Mouse (Mus musculus) adrenal gland, adult (tissue): ENCODE measurements at regions not wholly inside any gene's neighbourhood (a gene's known extent, or its start where the extent isn't known, plus 50 kb on each side); places are given as distances from the start of the nearest gene placed in this dataset.

Experiments used
- DNase-seq, 2 experiments: peaks; one replicate each; pipeline ENCODE4 v3.0.0; 2022 to 2023; ENCODE audit warnings: low spot score in 1 of 2; ENCODE audit not compliant: inconsistent age in 2 of 2

- no peak for DNase-seq
Measured at GRCm38 (mm10) chr13:119118382-119118781, 310.0 kb upstream of the Paip1 start.

GRCm38 (mm10) chr13:119140436-119140835 lies 288.0 kb upstream of the Paip1 start:
- no peak for DNase-seq

- peak in 1 of 2 experiments; percentile 16 for DNase-seq
Measured at GRCm38 (mm10) chr13:119143351-119143750, 285.1 kb upstream of the Paip1 start.

GRCm38 (mm10) chr13:119145713-119146112 lies 282.7 kb upstream of the Paip1 start:
- no peak for DNase-seq

- DNase-seq, result no peak
Measured at GRCm38 (mm10) chr13:119147701-119148100, 280.7 kb upstream of the Paip1 start.

GRCm38 (mm10) chr13:119149141-119149540 lies 279.3 kb upstream of the Paip1 start:
- DNase-seq, result no peak

- no peak for DNase-seq
Measured at GRCm38 (mm10) chr13:119150847-119151548, 277.4 kb upstream of the Paip1 start.

- DNase-seq, result no peak
Measured at GRCm38 (mm10) chr13:119177753-119178152, 250.6 kb upstream of the Paip1 start.

GRCm38 (mm10) chr13:119178212-119178611 lies 250.2 kb upstream of the Paip1 start:
- DNase-seq, result no peak

- DNase-seq, result no peak
Measured at GRCm38 (mm10) chr13:119179157-119179920, 249.1 kb upstream of the Paip1 start.

GRCm38 (mm10) chr13:119184322-119184877 lies 244.0 kb upstream of the Paip1 start:
- no peak for DNase-seq

GRCm38 (mm10) chr13:119185567-119186143 lies 242.7 kb upstream of the Paip1 start:
- no peak for DNase-seq

GRCm38 (mm10) chr13:119231556-119231955 lies 196.8 kb upstream of the Paip1 start:
- DNase-seq, result no peak

GRCm38 (mm10) chr13:119232100-119233029 lies 196.0 kb upstream of the Paip1 start:
- DNase-seq, result no peak

- no peak for DNase-seq
Measured at GRCm38 (mm10) chr13:119233030-119233385, 195.4 kb upstream of the Paip1 start.

GRCm38 (mm10) chr13:119233869-119234268 lies 194.5 kb upstream of the Paip1 start:
- DNase-seq, result no peak

- no peak for DNase-seq
Measured at GRCm38 (mm10) chr13:119242358-119242757, 186.0 kb upstream of the Paip1 start.

- no peak for DNase-seq
Measured at GRCm38 (mm10) chr13:119247101-119247500, 181.3 kb upstream of the Paip1 start.

- no peak for DNase-seq
Measured at GRCm38 (mm10) chr13:119252006-119252405, 176.4 kb upstream of the Paip1 start.

GRCm38 (mm10) chr13:119256350-119256749 lies 172.1 kb upstream of the Paip1 start:
- DNase-seq, result no peak

- DNase-seq, result no peak
Measured at GRCm38 (mm10) chr13:119258515-119258914, 169.9 kb upstream of the Paip1 start.
